In the genomic region with DNA sequence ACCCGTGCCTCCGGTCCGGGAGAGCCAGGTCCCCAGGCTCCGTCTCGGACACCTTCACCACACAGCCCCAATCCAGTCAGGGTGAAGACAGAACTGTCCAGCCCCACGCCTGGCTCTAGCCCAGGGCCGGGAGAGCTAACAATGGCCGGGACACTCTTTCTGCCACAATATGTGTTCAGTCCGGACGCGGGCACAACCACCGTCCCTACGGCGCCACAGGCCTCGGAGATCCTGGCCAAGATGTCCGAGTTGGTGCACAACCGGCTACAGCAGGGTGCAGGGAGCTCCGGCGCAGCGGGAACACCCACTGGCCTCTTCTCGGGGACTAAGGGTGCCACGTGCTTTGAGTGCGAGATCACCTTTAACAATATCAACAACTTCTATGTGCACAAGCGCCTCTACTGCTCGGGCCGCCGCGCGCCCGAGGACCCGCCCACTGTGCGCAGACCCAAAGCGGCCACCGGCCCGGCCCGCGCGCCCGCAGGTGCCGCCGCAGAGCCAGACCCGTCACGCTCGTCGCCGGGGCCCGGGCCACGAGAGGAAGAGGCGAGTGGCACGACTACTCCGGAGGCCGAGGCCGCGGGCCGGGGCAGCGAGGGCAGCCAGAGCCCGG, we compare ENCODE assay signal across 9 mouse cellular contexts. TPM values are rescaled to one million over a fixed set of nuclear protein-coding genes. Genes with fewer than 3 reads are reported as not detected.
DNase-seq lines count a peak whose midpoint lies in the region; ATAC-seq lines count a peak whose summit lies in the region.
"Had no signal": no experiment of that assay in that cellular context is flagged by ENCODE, and none has a peak within 500 bp of the region (broad histone marks: within the 10 kb centered on the region; RNA-seq: fewer than 3 reads in every experiment).

No protein-coding gene starts in this region.

- ATAC-seq in frontal cortex, adult (ENCODE audit: low TSS enrichment), result 0 out of 2 replicates have a peak, but pooled peaks have one; percentile 8
- no peak for ATAC-seq in embryonic facial prominence, embryonic 12.5 days (ENCODE audit: insufficient number of reproducible peaks, insufficient read depth, low FRiP score, low TSS enrichment)
- peak; percentile 19 for ATAC-seq in kidney, embryonic 14.5 days (ENCODE audit: low FRiP score, low TSS enrichment)

- H3K4me1 ChIP-seq in embryonic facial prominence, embryonic 12.5 days, result peaks cover 14% of the 10 kb centered on the region; the same call in 1 of the 2 replicates
- H3K4me1 ChIP-seq in kidney, embryonic 14.5 days (ENCODE audit: control insufficient read depth, insufficient read depth, low read length), result peaks cover 20% of the 10 kb centered on the region; the same call in 1 of the 2 replicates
- peaks cover 21% of the 10 kb centered on the region for H3K4me1 ChIP-seq in midbrain, embryonic 10.5 days

- intact Hi-C loops in left cerebral cortex, postnatal 4 days (cut with DNase I), result loop anchor here (2.0 to 10.0 kb wide), 2 partner anchors 63 to 361 kb away; no protein-coding TSS in a partner anchor

- H3K4me3 ChIP-seq in embryonic facial prominence, embryonic 12.5 days, result peak overlapping the region; percentile 57
- H3K4me3 ChIP-seq in kidney, embryonic 14.5 days (ENCODE audit: low read length), result peak overlapping the region; percentile 54
- H3K4me3 ChIP-seq in midbrain, embryonic 10.5 days, result peak overlapping the region; percentile 71

- H3K4me2 ChIP-seq in embryonic facial prominence, embryonic 12.5 days (replicated peaks), result peak overlapping the region; percentile 94
- H3K4me2 ChIP-seq in kidney, embryonic 14.5 days (replicated peaks; ENCODE audit: low read depth, low read length), result peak overlapping the region; percentile 90

- WGBS in embryonic facial prominence, embryonic 12.5 days, result 9% methylated on average over 57 of the region's 57 CpGs
- 17% methylated on average over 43 of the region's 57 CpGs for WGBS in kidney, embryonic 14.5 days
- 7% methylated on average over 57 of the region's 57 CpGs for WGBS in midbrain, embryonic 10.5 days

- H3K9me3 ChIP-seq in embryonic facial prominence, embryonic 12.5 days, result no peaks in the 10 kb centered on the region
- no peaks in the 10 kb centered on the region for H3K9me3 ChIP-seq in kidney, embryonic 14.5 days (ENCODE audit: control insufficient read depth, low read length)
- no peaks in the 10 kb centered on the region for H3K9me3 ChIP-seq in midbrain, embryonic 10.5 days (replicated peaks)

- H3K27ac ChIP-seq in embryonic facial prominence, embryonic 12.5 days, result no peak overlapping the region
- H3K27ac ChIP-seq in kidney, embryonic 14.5 days (ENCODE audit: low read depth, low read length), result no peak overlapping the region
- H3K27ac ChIP-seq in midbrain, embryonic 10.5 days (replicated peaks), result peak overlapping the region; percentile 49; the same call in 1 of the 2 replicates

- H3K27me3 ChIP-seq in embryonic facial prominence, embryonic 12.5 days, result peaks cover 51% of the 10 kb centered on the region
- peaks cover 38% of the 10 kb centered on the region for H3K27me3 ChIP-seq in kidney, embryonic 14.5 days (ENCODE audit: control insufficient read depth, insufficient read depth, low read length)
- H3K27me3 ChIP-seq in midbrain, embryonic 10.5 days (ENCODE audit: low read depth, poor library complexity, severe bottlenecking), result peaks cover 79% of the 10 kb centered on the region

- H3K36me3 ChIP-seq in embryonic facial prominence, embryonic 12.5 days, result peaks cover 14% of the 10 kb centered on the region; the same call in 1 of the 2 replicates
- peaks cover 16% of the 10 kb centered on the region for H3K36me3 ChIP-seq in kidney, embryonic 14.5 days (ENCODE audit: control insufficient read depth, insufficient read depth, low read length)
- peaks cover 5% of the 10 kb centered on the region; the same call in 1 of the 2 replicates for H3K36me3 ChIP-seq in midbrain, embryonic 10.5 days

- peak overlapping the region; percentile 46 for H3K9ac ChIP-seq in embryonic facial prominence, embryonic 12.5 days
- H3K9ac ChIP-seq in kidney, embryonic 14.5 days (ENCODE audit: low read depth, low read length), result peak overlapping the region; percentile 61

- DNase-seq in frontal cortex, adult 2 months (ENCODE audit: extremely low spot score in 1 of 2, low spot score in 1 of 2), result no peak
- peak; percentile 40 for DNase-seq in midbrain, embryonic 10.5 days (ENCODE audit: low spot score)
- no peak for DNase-seq in left cerebral cortex, postnatal 4 days
- no peak for DNase-seq in layer of hippocampus, adult 18-20 months (ENCODE audit: low spot score in 2 of 2)
- no peak for DNase-seq in layer of hippocampus, adult 9-11 months

RNA-seq across cellular contexts. Expression of a gene that starts 24.8 kb away (rescaled TPM):
- polyA plus RNA-seq in frontal cortex, adult 2 months (2012; rRNA removed), result 4.8 TPM in 2 replicates
- polyA plus RNA-seq in embryonic facial prominence, embryonic 12.5 days (2016; fragmentation: Nextera tagmentation; extraction: Ambion mirVana), result 0.32 and 0.39 TPM in 2 replicates
- polyA plus RNA-seq in kidney, embryonic 14.5 days (2014; fragmentation: Nextera tagmentation; extraction: Ambion mirVana), result not detected in 2 replicates
- not detected in 2 replicates for polyA plus RNA-seq in midbrain, embryonic 10.5 days (2016; fragmentation: Nextera tagmentation; extraction: Ambion mirVana)
- total RNA-seq in left cerebral cortex, postnatal 4 days (2021), result 1 to 10 TPM in 1 of 2 experiments, under 1 TPM in 1; 0.66 to 1.3 TPM
- total RNA-seq in layer of hippocampus, adult 18-20 months (2021), result 1 to 10 TPM in 1 of 2 experiments, under 1 TPM in 1; 0.41 to 1.3 TPM
- total RNA-seq: neutrophil, adult 5-6 weeks had no signal

RNA-seq across cellular contexts. Expression of a gene that starts 40.7 kb away (rescaled TPM):
- 35.1 and 36.1 TPM in 2 replicates for polyA plus RNA-seq in frontal cortex, adult 2 months (2012; rRNA removed)
- 66.1 and 67.9 TPM in 2 replicates for polyA plus RNA-seq in embryonic facial prominence, embryonic 12.5 days (2016; fragmentation: Nextera tagmentation; extraction: Ambion mirVana)
- polyA plus RNA-seq in kidney, embryonic 14.5 days (2014; fragmentation: Nextera tagmentation; extraction: Ambion mirVana), result 35.7 and 43.8 TPM in 2 replicates
- polyA plus RNA-seq in midbrain, embryonic 10.5 days (2016; fragmentation: Nextera tagmentation; extraction: Ambion mirVana), result 75.7 and 79.4 TPM in 2 replicates
- total RNA-seq in left cerebral cortex, postnatal 4 days (2021), result 10 to 100 TPM; 47.9 to 49.3 TPM
- 10 to 100 TPM; 38.8 to 39.5 TPM for total RNA-seq in layer of hippocampus, adult 18-20 months (2021)

RNA-seq across cellular contexts. Expression of a gene that starts 53.8 kb away (rescaled TPM):
- 26.0 and 36.1 TPM in 2 replicates for polyA plus RNA-seq in frontal cortex, adult 2 months (2012; rRNA removed)
- 2.1 and 2.8 TPM in 2 replicates for polyA plus RNA-seq in embryonic facial prominence, embryonic 12.5 days (2016; fragmentation: Nextera tagmentation; extraction: Ambion mirVana)
- 2.7 and 2.8 TPM in 2 replicates for polyA plus RNA-seq in kidney, embryonic 14.5 days (2014; fragmentation: Nextera tagmentation; extraction: Ambion mirVana)
- 1.3 and 1.5 TPM in 2 replicates for polyA plus RNA-seq in midbrain, embryonic 10.5 days (2016; fragmentation: Nextera tagmentation; extraction: Ambion mirVana)
- total RNA-seq in left cerebral cortex, postnatal 4 days (2021), result 10 to 100 TPM in 1 of 2 experiments, 1 to 10 TPM in 1; 8.6 to 12.2 TPM
- 10 to 100 TPM; 43.7 to 52.2 TPM for total RNA-seq in layer of hippocampus, adult 18-20 months (2021)
